Mouse (Mus musculus): ENCODE measurements at regions not wholly inside any gene's neighbourhood (a gene's known extent, or its start where the extent isn't known, plus 50 kb on each side); places are given as distances from the start of the nearest gene placed in this dataset.

- Histone ChIP-seq H3K4me3 (replicated peaks; ENCODE audit: low read length) (no peak overlapping the region), H3K9me3 (ENCODE audit: control insufficient read depth, low read length) (no peaks in the 10 kb centered on the region), H3K9ac (replicated peaks; ENCODE audit: low read depth, low read length) (no peak overlapping the region), H3K27ac (ENCODE audit: low read length) (no peak overlapping the region), H3K36me3 (ENCODE audit: control insufficient read depth, insufficient read depth) (no peaks in the 10 kb centered on the region), H3K27me3 (replicated peaks; ENCODE audit: control insufficient read depth, insufficient read depth, low read length) (no peaks in the 10 kb centered on the region), H3K4me2 (ENCODE audit: low read length) (no peak overlapping the region), H3K4me1 (replicated peaks; ENCODE audit: control insufficient read depth, insufficient read depth, low read length) (peaks cover 5% of the 10 kb centered on the region)
- WGBS = 79% methylated on average over 4 of the region's 4 CpGs
- no peak for ATAC-seq
Observed at GRCm38 (mm10) chr7:129742657-129743056, 151.0 kb downstream of the Wdr11 start.

GRCm38 (mm10) chr7:129743955-129744666, 152.4 kb downstream of the Wdr11 start:
- H3K4me3 ChIP-seq (replicated peaks; ENCODE audit: low read length) = no peak overlapping the region
- H3K9me3 ChIP-seq (ENCODE audit: control insufficient read depth, low read length) = peaks cover 6% of the 10 kb centered on the region; the same call in 1 of the 2 replicates
- H3K4me1 ChIP-seq (replicated peaks; ENCODE audit: control insufficient read depth, insufficient read depth, low read length) = peaks cover 5% of the 10 kb centered on the region
- no peak overlapping the region for H3K4me2 ChIP-seq (ENCODE audit: low read length)
- H3K27me3 ChIP-seq (replicated peaks; ENCODE audit: control insufficient read depth, insufficient read depth, low read length) = no peaks in the 10 kb centered on the region
- peak; percentile 59 for ATAC-seq
- 0 out of 2 replicates have a peak overlapping the region, but pooled peaks have one; percentile 9 for H3K9ac ChIP-seq (replicated peaks; ENCODE audit: low read depth, low read length)
- no peaks in the 10 kb centered on the region for H3K36me3 ChIP-seq (ENCODE audit: control insufficient read depth, insufficient read depth)
- WGBS = 18% methylated on average over 16 of the region's 16 CpGs
- H3K27ac ChIP-seq (ENCODE audit: low read length) = peak overlapping the region; percentile 47

GRCm38 (mm10) chr7:129746639-129747038, 155.0 kb downstream of the Wdr11 start:
- Histone ChIP-seq H3K4me3 (replicated peaks; ENCODE audit: low read length) (no peak overlapping the region), H3K27me3 (replicated peaks; ENCODE audit: control insufficient read depth, insufficient read depth, low read length) (no peaks in the 10 kb centered on the region), H3K27ac (ENCODE audit: low read length) (no peak overlapping the region), H3K36me3 (ENCODE audit: control insufficient read depth, insufficient read depth) (no peaks in the 10 kb centered on the region), H3K9me3 (ENCODE audit: control insufficient read depth, low read length) (peaks cover 7% of the 10 kb centered on the region; the same call in 1 of the 2 replicates), H3K4me1 (replicated peaks; ENCODE audit: control insufficient read depth, insufficient read depth, low read length) (peaks cover 5% of the 10 kb centered on the region), H3K4me2 (ENCODE audit: low read length) (no peak overlapping the region), H3K9ac (replicated peaks; ENCODE audit: low read depth, low read length) (no peak overlapping the region)
- ATAC-seq = no peak
- 76% methylated on average over 5 of the region's 5 CpGs for WGBS

- H3K9ac ChIP-seq (replicated peaks; ENCODE audit: low read depth, low read length) = no peak overlapping the region
- no peak overlapping the region for H3K27ac ChIP-seq (ENCODE audit: low read length)
- no peak overlapping the region for H3K4me2 ChIP-seq (ENCODE audit: low read length)
- no peak for ATAC-seq
- H3K9me3 ChIP-seq (ENCODE audit: control insufficient read depth, low read length) = peaks cover 7% of the 10 kb centered on the region; the same call in 1 of the 2 replicates
- H3K36me3 ChIP-seq (ENCODE audit: control insufficient read depth, insufficient read depth) = no peaks in the 10 kb centered on the region
- H3K4me1 ChIP-seq (replicated peaks; ENCODE audit: control insufficient read depth, insufficient read depth, low read length) = no peaks in the 10 kb centered on the region
- H3K4me3 ChIP-seq (replicated peaks; ENCODE audit: low read length) = no peak overlapping the region
- H3K27me3 ChIP-seq (replicated peaks; ENCODE audit: control insufficient read depth, insufficient read depth, low read length) = no peaks in the 10 kb centered on the region
Observed at GRCm38 (mm10) chr7:129750936-129751335, 159.3 kb downstream of the Wdr11 start.

- H3K36me3 ChIP-seq (ENCODE audit: control insufficient read depth, insufficient read depth) = no peaks in the 10 kb centered on the region
- no peaks in the 10 kb centered on the region for H3K27me3 ChIP-seq (replicated peaks; ENCODE audit: control insufficient read depth, insufficient read depth, low read length)
- H3K9me3 ChIP-seq (ENCODE audit: control insufficient read depth, low read length) = no peaks in the 10 kb centered on the region
- WGBS = 82% methylated on average over 5 of the region's 5 CpGs
- no peak for ATAC-seq
- H3K4me2 ChIP-seq (ENCODE audit: low read length) = no peak overlapping the region
- H3K9ac ChIP-seq (replicated peaks; ENCODE audit: low read depth, low read length) = no peak overlapping the region
- H3K4me3 ChIP-seq (replicated peaks; ENCODE audit: low read length) = no peak overlapping the region
- H3K4me1 ChIP-seq (replicated peaks; ENCODE audit: control insufficient read depth, insufficient read depth, low read length) = no peaks in the 10 kb centered on the region
- H3K27ac ChIP-seq (ENCODE audit: low read length) = no peak overlapping the region
Observed at GRCm38 (mm10) chr7:129754737-129755136, 163.1 kb downstream of the Wdr11 start.

GRCm38 (mm10) chr7:129756138-129756537, 164.5 kb downstream of the Wdr11 start:
- no peaks in the 10 kb centered on the region for H3K9me3 ChIP-seq (ENCODE audit: control insufficient read depth, low read length)
- no peak overlapping the region for H3K9ac ChIP-seq (replicated peaks; ENCODE audit: low read depth, low read length)
- no peak overlapping the region for H3K27ac ChIP-seq (ENCODE audit: low read length)
- H3K36me3 ChIP-seq (ENCODE audit: control insufficient read depth, insufficient read depth) = no peaks in the 10 kb centered on the region
- no peak for ATAC-seq
- H3K27me3 ChIP-seq (replicated peaks; ENCODE audit: control insufficient read depth, insufficient read depth, low read length) = no peaks in the 10 kb centered on the region
- no peak overlapping the region for H3K4me3 ChIP-seq (replicated peaks; ENCODE audit: low read length)
- H3K4me1 ChIP-seq (replicated peaks; ENCODE audit: control insufficient read depth, insufficient read depth, low read length) = no peaks in the 10 kb centered on the region
- 84% methylated on average over 6 of the region's 6 CpGs for WGBS
- H3K4me2 ChIP-seq (ENCODE audit: low read length) = no peak overlapping the region

GRCm38 (mm10) chr7:129759848-129760247, 168.2 kb downstream of the Wdr11 start:
- Histone ChIP-seq H3K36me3 (ENCODE audit: control insufficient read depth, insufficient read depth) (no peaks in the 10 kb centered on the region), H3K27ac (ENCODE audit: low read length) (no peak overlapping the region), H3K9ac (replicated peaks; ENCODE audit: low read depth, low read length) (no peak overlapping the region), H3K27me3 (replicated peaks; ENCODE audit: control insufficient read depth, insufficient read depth, low read length) (no peaks in the 10 kb centered on the region), H3K9me3 (ENCODE audit: control insufficient read depth, low read length) (no peaks in the 10 kb centered on the region), H3K4me1 (replicated peaks; ENCODE audit: control insufficient read depth, insufficient read depth, low read length) (no peaks in the 10 kb centered on the region; the same call in 1 of the 2 replicates), H3K4me3 (replicated peaks; ENCODE audit: low read length) (no peak overlapping the region), H3K4me2 (ENCODE audit: low read length) (no peak overlapping the region)
- 62% methylated on average over 4 of the region's 4 CpGs for WGBS
- ATAC-seq = no peak

GRCm38 (mm10) chr7:129760386-129760785, 168.7 kb downstream of the Wdr11 start:
- Histone ChIP-seq H3K27me3 (replicated peaks; ENCODE audit: control insufficient read depth, insufficient read depth, low read length) (no peaks in the 10 kb centered on the region), H3K9ac (replicated peaks; ENCODE audit: low read depth, low read length) (no peak overlapping the region), H3K4me2 (ENCODE audit: low read length) (no peak overlapping the region), H3K4me3 (replicated peaks; ENCODE audit: low read length) (no peak overlapping the region), H3K27ac (ENCODE audit: low read length) (no peak overlapping the region), H3K4me1 (replicated peaks; ENCODE audit: control insufficient read depth, insufficient read depth, low read length) (no peaks in the 10 kb centered on the region; the same call in 1 of the 2 replicates), H3K9me3 (ENCODE audit: control insufficient read depth, low read length) (no peaks in the 10 kb centered on the region), H3K36me3 (ENCODE audit: control insufficient read depth, insufficient read depth) (no peaks in the 10 kb centered on the region)
- ATAC-seq = no peak
- 76% methylated on average over 2 of the region's 2 CpGs for WGBS

- Histone ChIP-seq H3K9ac (replicated peaks; ENCODE audit: low read depth, low read length) (no peak overlapping the region), H3K27me3 (replicated peaks; ENCODE audit: control insufficient read depth, insufficient read depth, low read length) (no peaks in the 10 kb centered on the region), H3K4me3 (replicated peaks; ENCODE audit: low read length) (no peak overlapping the region), H3K27ac (ENCODE audit: low read length) (no peak overlapping the region), H3K9me3 (ENCODE audit: control insufficient read depth, low read length) (no peaks in the 10 kb centered on the region), H3K4me1 (replicated peaks; ENCODE audit: control insufficient read depth, insufficient read depth, low read length) (no peaks in the 10 kb centered on the region; the same call in 1 of the 2 replicates), H3K36me3 (ENCODE audit: control insufficient read depth, insufficient read depth) (no peaks in the 10 kb centered on the region), H3K4me2 (ENCODE audit: low read length) (no peak overlapping the region)
- no peak for ATAC-seq
- 28% methylated on average over 5 of the region's 5 CpGs for WGBS
Observed at GRCm38 (mm10) chr7:129763754-129764153, 172.1 kb downstream of the Wdr11 start.
